Mouse (Mus musculus) midbrain, embryonic 12.5 days (tissue): ENCODE data around the gene Gigyf2. TPM values are rescaled to one million over a fixed set of nuclear protein-coding genes. Genes with fewer than 3 reads are reported as not detected.

Source experiments
- polyA plus RNA-seq: library from polyadenylated mRNA; unstranded; fragments of >200 nt; fragmentation: Nextera tagmentation; extraction: Ambion mirVana; gene quantifications from 2 replicates; pipeline ENCODE4 v1.2.1, GENCODE M21; 2016

The Gigyf2 gene
- polyA plus RNA-seq, 1 experiment from 2014 or later, result 64.3 TPM

Other genes with a start within 250 kb of the Gigyf2 start
- not detected in 2 replicates for gene Alppl2, start 237.1 kb upstream of the Gigyf2 start, polyA plus RNA-seq
- gene Alpi, start 225.4 kb upstream of the Gigyf2 start, polyA plus RNA-seq, result not detected in 2 replicates
- gene Akp3, start 202.0 kb upstream of the Gigyf2 start, polyA plus RNA-seq, result not detected in 2 replicates
- gene Ecel1, start 170.5 kb upstream of the Gigyf2 start, polyA plus RNA-seq, result 7.5 and 8.8 TPM in 2 replicates
- gene Prss56, start 143.7 kb upstream of the Gigyf2 start, polyA plus RNA-seq, result 0.08 and 0.17 TPM in 2 replicates
- gene Chrnd, start 136.4 kb upstream of the Gigyf2 start, polyA plus RNA-seq, result not detected in 2 replicates
- not detected in 2 replicates for gene Chrng, start 122.3 kb upstream of the Gigyf2 start, polyA plus RNA-seq
- gene Eif4e2, start 113.1 kb upstream of the Gigyf2 start, polyA plus RNA-seq, result 147 and 148 TPM in 2 replicates
- gene Efhd1, start 62.6 kb upstream of the Gigyf2 start, polyA plus RNA-seq, result 0.54 and 0.58 TPM in 2 replicates
- 1.4 and 2.3 TPM in 2 replicates for gene Kcnj13, start 67.7 kb downstream of the Gigyf2 start, polyA plus RNA-seq
- not detected in 2 replicates for gene Snorc, start 143.3 kb downstream of the Gigyf2 start, polyA plus RNA-seq
- gene Neu2, start 182.9 kb downstream of the Gigyf2 start, polyA plus RNA-seq, result not detected in 2 replicates
- 4.0 and 5.5 TPM in 2 replicates for gene Ngef, start 246.9 kb downstream of the Gigyf2 start, polyA plus RNA-seq